Mouse (Mus musculus) small intestine, adult 2 months (tissue): ENCODE data around the gene Mllt1.

Source experiments
- CTCF ChIP-seq: fragments of 200-500 bp; IDR thresholded peaks from 2 replicates; pipeline ENCODE4 v1.5.1; 2012; ENCODE audit warnings: low read depth, mild to moderate bottlenecking, control low read depth, inconsistent platforms, low read length, moderate library complexity, mixed read lengths; ENCODE audit not compliant: insufficient replicate concordance, insufficient read length; ENCODE audit errors: extremely low read depth
- POLR2A ChIP-seq: fragments of 200-500 bp; IDR thresholded peaks from 2 replicates; pipeline ENCODE4 v1.6.1; 2012; ENCODE audit warnings: low read depth, mild to moderate bottlenecking, control low read depth, inconsistent platforms, low read length, moderate library complexity

DNA sequence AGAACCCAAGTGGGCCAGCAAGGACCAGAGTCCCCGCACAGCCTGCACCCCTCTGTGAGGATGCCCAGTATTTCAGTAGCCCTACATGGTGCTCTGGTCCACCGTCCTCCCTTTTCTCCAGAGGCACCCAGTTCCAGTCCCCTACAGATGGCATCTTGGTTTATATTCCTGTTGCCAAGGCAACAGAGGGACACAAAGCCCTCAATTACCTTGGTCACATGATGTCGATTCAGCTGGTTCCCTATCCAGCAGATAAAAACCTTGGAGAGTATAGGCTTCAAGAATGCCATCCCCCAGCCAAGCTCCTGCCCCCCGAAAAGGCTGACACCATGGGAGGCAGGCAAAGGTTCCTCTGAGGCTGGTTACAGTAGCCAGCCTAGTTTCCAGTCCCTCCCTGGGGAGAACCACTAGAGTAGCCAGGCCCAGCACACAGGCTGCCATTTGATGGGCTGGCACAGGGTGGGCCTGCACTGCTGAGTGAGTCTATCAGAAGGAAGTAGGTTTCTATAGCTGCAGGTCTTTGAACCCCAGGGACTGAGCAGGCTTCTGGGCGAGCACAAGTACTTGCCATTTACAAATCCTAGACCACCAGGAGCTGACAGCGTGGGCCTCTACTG is 38.6 kb downstream of the Mllt1 start:
- TF ChIP-seq CTCF (no peak), POLR2A (no peak)
